Mouse (Mus musculus): ENCODE data around the gene Lrrc20. TPM values are rescaled to one million over a fixed set of nuclear protein-coding genes. Genes with fewer than 3 reads are reported as not detected.

Gene Lrrc20
- polyA plus RNA-seq (2012; rRNA removed): 11.3 and 15.3 TPM in 2 replicates
- 10.2 and 10.4 TPM in 2 replicates for polyA plus RNA-seq (2014; fragmentation: Nextera tagmentation; extraction: Ambion mirVana)

DNA sequence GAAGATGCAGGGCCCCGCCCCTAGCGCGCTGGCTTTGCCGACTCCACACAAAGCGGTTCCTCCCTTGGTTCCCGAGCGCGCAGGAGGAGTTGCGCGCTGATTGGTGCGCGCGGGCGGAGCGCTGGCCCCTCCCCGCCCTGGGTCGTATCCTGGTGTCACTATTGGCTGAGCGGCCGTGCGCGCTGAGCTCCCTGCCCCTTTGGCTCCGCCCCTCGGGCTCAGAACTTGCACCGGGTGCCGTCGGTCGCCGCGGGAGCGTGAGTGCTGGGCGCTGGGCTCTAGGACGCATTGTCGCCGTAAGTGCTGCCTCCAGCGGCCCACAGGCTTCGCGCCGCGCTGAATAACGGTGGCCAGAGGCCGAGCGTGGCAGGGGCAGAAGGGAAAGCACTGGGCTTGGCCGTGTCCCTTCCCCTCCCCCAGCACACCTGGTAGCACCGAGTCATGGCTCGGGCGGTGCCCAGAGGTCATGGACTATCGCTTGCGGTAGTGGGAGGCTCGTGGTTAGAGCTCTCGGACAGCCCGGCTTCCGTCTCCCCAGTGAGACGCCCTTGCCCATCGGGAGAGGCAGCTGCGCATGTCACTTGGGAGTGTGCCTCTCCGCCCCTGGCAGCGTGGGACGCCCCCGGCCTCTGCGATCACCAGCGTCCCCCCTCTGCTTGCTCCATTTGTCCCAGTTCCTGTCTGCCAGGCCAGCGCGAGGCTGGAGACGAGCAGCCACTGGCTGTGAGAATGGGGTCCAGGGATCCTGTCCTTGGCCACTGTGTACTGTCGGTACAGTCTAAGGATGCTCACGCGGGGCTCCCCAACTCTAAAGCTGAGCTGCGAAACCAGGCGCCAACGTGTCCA is at the start of gene Lrrc20:
Lrrc20 (plus strand) TSS at position 208 of the 846 bp plus-strand sequence.
- 0 out of 2 replicates have a peak, but pooled peaks have one; percentile 62 for TF ChIP-seq POLR2A (IDR thresholded peaks at IDR 0.05; ENCODE audit: borderline replicate concordance, extremely low read depth, insufficient read depth, insufficient read length)
- DNase-seq (ENCODE audit: low spot score) (peak; percentile 95), ATAC-seq (ENCODE audit: low FRiP score, low read depth) (peak; percentile 99)
- Histone ChIP-seq H3K4me1 (ENCODE audit: control insufficient read depth, insufficient read depth, low read length) (peaks cover 10% of the 10 kb centered on the region), H3K9me3 (ENCODE audit: control insufficient read depth, low read length) (no peaks in the 10 kb centered on the region), H3K27me3 (ENCODE audit: control insufficient read depth, insufficient read depth, low read length) (no peaks in the 10 kb centered on the region), H3K36me3 (ENCODE audit: control insufficient read depth, insufficient read depth, low read length) (no peaks in the 10 kb centered on the region), H3K4me2 (replicated peaks; ENCODE audit: low read depth, low read length, severe bottlenecking) (peak within 1 kb of the TSS; percentile 91), H3K27ac (replicated peaks; ENCODE audit: low read depth, low read length) (no peak within 1 kb of the TSS), H3K9ac (ENCODE audit: low read depth, low read length, severe bottlenecking) (peak within 1 kb of the TSS; percentile 71), H3K4me3 (replicated peaks; ENCODE audit: low read length) (peak within 1 kb of the TSS; percentile 82)
- under 1% methylated on average over 59 of the region's 70 CpGs for WGBS

DNA sequence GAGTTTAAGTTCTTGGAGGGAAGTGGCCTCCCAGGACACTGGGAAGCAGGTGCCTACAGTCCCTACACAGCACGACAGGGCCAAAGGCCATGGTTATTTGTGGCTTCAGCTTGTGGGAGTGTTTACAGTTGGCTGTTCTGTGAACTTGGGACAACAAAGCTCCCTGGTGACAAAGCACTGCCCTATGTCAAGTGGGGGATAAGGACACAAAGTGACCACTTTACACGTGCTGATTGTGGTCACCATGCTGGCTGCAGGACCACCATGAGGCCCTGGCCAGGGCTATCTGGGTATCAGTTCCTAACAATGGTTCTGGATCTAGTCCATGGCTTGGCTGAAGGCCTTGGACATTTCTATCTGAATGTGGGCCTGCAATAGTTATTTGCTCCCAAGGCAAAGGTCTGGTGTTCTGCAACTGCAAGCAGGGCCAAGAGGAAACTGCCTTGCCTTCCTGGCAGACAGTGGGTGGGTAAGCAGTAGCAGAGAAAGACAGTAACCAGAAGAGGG is 49.3 kb upstream of the Lrrc20 start:
- no peak overlapping the region for H3K9ac ChIP-seq (ENCODE audit: low read depth, low read length, severe bottlenecking)
- H3K4me2 ChIP-seq (replicated peaks; ENCODE audit: low read depth, low read length, severe bottlenecking): no peak overlapping the region
- H3K36me3 ChIP-seq (ENCODE audit: control insufficient read depth, insufficient read depth, low read length): peaks cover 23% of the 10 kb centered on the region
- ATAC-seq (ENCODE audit: low FRiP score, low read depth): no peak
- H3K27ac ChIP-seq (replicated peaks; ENCODE audit: low read depth, low read length): no peak overlapping the region
- H3K4me1 ChIP-seq (ENCODE audit: control insufficient read depth, insufficient read depth, low read length): peaks cover 5% of the 10 kb centered on the region; the same call in 1 of the 2 replicates
- DNase-seq (ENCODE audit: low spot score): no peak
- TF ChIP-seq POLR2A (IDR thresholded peaks at IDR 0.05; ENCODE audit: borderline replicate concordance, extremely low read depth, insufficient read depth, insufficient read length): no peak
- WGBS: 45% methylated on average over 2 of the region's 2 CpGs
- H3K27me3 ChIP-seq (ENCODE audit: control insufficient read depth, insufficient read depth, low read length): no peaks in the 10 kb centered on the region
- no peaks in the 10 kb centered on the region for H3K9me3 ChIP-seq (ENCODE audit: control insufficient read depth, low read length)
- no peak overlapping the region for H3K4me3 ChIP-seq (replicated peaks; ENCODE audit: low read length)

DNA sequence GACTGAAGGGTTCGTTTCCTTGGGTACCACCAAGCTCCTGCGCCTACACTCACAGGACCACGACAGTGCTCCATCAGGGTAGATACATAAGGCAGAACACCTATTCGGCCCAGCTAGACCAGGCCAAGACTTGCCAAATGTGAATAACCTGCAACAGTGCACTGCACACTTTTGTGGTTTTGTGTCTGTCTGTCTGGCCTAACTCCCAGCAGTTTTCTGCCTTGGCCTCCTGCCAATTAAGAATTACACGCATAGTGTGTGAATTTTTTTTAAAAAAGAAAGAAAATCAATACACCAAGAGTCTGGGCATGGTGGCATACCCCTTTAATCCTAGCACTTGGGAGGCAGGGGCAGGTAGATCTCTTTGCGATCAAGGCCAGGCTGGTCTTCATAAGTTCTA is 47.6 kb upstream of the Lrrc20 start:
- H3K4me2 ChIP-seq (replicated peaks; ENCODE audit: low read depth, low read length, severe bottlenecking): no peak overlapping the region
- no peak overlapping the region for H3K9ac ChIP-seq (ENCODE audit: low read depth, low read length, severe bottlenecking)
- H3K27ac ChIP-seq (replicated peaks; ENCODE audit: low read depth, low read length): no peak overlapping the region
- DNase-seq (ENCODE audit: low spot score): no peak
- peaks cover 5% of the 10 kb centered on the region; the same call in 1 of the 2 replicates for H3K4me1 ChIP-seq (ENCODE audit: control insufficient read depth, insufficient read depth, low read length)
- no peak for ATAC-seq (ENCODE audit: low FRiP score, low read depth)
- TF ChIP-seq POLR2A (IDR thresholded peaks at IDR 0.05; ENCODE audit: borderline replicate concordance, extremely low read depth, insufficient read depth, insufficient read length): no peak
- WGBS: 89% methylated on average over 6 of the region's 6 CpGs
- peaks cover 32% of the 10 kb centered on the region for H3K36me3 ChIP-seq (ENCODE audit: control insufficient read depth, insufficient read depth, low read length)
- no peaks in the 10 kb centered on the region for H3K9me3 ChIP-seq (ENCODE audit: control insufficient read depth, low read length)
- H3K27me3 ChIP-seq (ENCODE audit: control insufficient read depth, insufficient read depth, low read length): no peaks in the 10 kb centered on the region
- no peak overlapping the region for H3K4me3 ChIP-seq (replicated peaks; ENCODE audit: low read length)

DNA sequence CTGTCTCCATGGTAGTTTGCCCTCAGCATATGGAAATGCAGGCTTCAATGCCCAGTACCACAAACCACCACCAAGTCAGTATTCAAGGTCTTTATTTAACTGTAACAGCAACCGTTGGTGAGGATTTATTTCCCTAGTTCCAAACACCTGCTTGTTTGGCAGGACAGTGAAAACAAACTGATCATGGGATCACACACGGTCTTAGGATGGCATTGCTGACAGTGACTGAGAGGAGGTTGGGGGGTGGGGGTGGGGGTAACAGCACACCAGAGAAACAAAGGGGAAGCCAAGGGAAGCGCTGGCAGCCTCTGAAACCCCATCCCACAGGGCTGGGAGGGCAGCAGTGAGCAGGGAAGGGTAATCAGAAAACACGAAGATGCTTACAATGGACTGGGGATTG is 47.2 kb upstream of the Lrrc20 start:
- Histone ChIP-seq H3K4me2 (replicated peaks; ENCODE audit: low read depth, low read length, severe bottlenecking) (no peak overlapping the region), H3K9me3 (ENCODE audit: control insufficient read depth, low read length) (no peaks in the 10 kb centered on the region), H3K36me3 (ENCODE audit: control insufficient read depth, insufficient read depth, low read length) (peaks cover 36% of the 10 kb centered on the region), H3K4me3 (replicated peaks; ENCODE audit: low read length) (no peak overlapping the region), H3K27ac (replicated peaks; ENCODE audit: low read depth, low read length) (no peak overlapping the region), H3K27me3 (ENCODE audit: control insufficient read depth, insufficient read depth, low read length) (no peaks in the 10 kb centered on the region), H3K4me1 (ENCODE audit: control insufficient read depth, insufficient read depth, low read length) (peaks cover 5% of the 10 kb centered on the region; the same call in 1 of the 2 replicates), H3K9ac (ENCODE audit: low read depth, low read length, severe bottlenecking) (no peak overlapping the region)
- ATAC-seq (ENCODE audit: low FRiP score, low read depth): no peak
- WGBS: 61% methylated on average over 4 of the region's 4 CpGs
- no peak for DNase-seq (ENCODE audit: low spot score)
- no peak for TF ChIP-seq POLR2A (IDR thresholded peaks at IDR 0.05; ENCODE audit: borderline replicate concordance, extremely low read depth, insufficient read depth, insufficient read length)

DNA sequence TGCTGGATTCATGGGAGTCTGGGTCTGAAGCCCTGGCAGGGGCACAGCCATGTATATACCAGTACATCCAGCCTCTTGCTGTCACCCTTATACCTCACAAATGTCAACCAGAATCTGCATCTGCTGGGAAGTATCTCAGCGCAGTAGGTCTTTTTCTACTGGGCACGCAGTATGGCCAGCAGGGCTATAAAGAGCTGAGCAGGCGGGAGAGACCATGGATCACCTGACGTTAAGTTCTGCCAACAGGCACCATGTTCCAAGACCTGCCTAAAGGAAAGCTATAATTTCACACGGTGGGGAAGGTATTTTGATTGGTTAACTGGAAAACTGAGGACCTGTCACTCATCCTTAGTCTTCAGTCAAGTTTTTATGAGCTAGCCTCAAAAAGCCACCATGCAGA is 46.6 kb upstream of the Lrrc20 start:
- Histone ChIP-seq H3K4me2 (replicated peaks; ENCODE audit: low read depth, low read length, severe bottlenecking) (no peak overlapping the region), H3K4me3 (replicated peaks; ENCODE audit: low read length) (no peak overlapping the region), H3K27ac (replicated peaks; ENCODE audit: low read depth, low read length) (no peak overlapping the region), H3K27me3 (ENCODE audit: control insufficient read depth, insufficient read depth, low read length) (no peaks in the 10 kb centered on the region), H3K9me3 (ENCODE audit: control insufficient read depth, low read length) (no peaks in the 10 kb centered on the region), H3K4me1 (ENCODE audit: control insufficient read depth, insufficient read depth, low read length) (peaks cover 5% of the 10 kb centered on the region; the same call in 1 of the 2 replicates), H3K36me3 (ENCODE audit: control insufficient read depth, insufficient read depth, low read length) (peaks cover 43% of the 10 kb centered on the region), H3K9ac (ENCODE audit: low read depth, low read length, severe bottlenecking) (no peak overlapping the region)
- ATAC-seq (ENCODE audit: low FRiP score, low read depth): no peak
- no peak for TF ChIP-seq POLR2A (IDR thresholded peaks at IDR 0.05; ENCODE audit: borderline replicate concordance, extremely low read depth, insufficient read depth, insufficient read length)
- DNase-seq (ENCODE audit: low spot score): no peak
- 77% methylated on average over 5 of the region's 5 CpGs for WGBS

All from limb, embryonic 14.5 days (tissue).